Mouse (Mus musculus): ENCODE data around the gene Tgtp1.
"Not testable (repeated sequence)": the region's sequence is repeated elsewhere in the genome, so short reads cannot be mapped to it uniquely, and the experiment has no call there.

Tgtp1 gene

DNA sequence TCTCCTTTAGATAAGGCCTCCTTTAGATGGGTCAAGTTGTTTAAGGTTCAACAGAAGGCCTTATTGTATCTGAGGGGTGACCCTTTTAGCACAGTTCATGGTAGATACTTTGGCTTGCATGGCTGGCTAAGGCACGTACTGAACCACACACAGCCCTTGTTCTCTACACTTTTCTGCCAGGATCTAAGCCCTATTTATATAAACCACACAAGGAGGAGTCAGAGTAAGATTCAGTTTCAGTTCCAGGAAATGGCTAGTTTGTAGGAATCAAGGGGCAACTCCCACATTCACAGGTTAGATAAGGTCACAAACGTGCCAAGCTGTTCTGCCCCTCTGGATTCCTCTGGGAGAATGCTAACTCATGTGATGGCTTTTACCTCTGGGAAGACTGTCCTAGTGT, at the start of gene Tgtp1:
Gene Tgtp1 (minus strand): TSS at position 155 of the 400 bp plus-strand sequence.
- DNase-seq (ENCODE audit: low spot score) = not testable (repeated sequence)

DNA sequence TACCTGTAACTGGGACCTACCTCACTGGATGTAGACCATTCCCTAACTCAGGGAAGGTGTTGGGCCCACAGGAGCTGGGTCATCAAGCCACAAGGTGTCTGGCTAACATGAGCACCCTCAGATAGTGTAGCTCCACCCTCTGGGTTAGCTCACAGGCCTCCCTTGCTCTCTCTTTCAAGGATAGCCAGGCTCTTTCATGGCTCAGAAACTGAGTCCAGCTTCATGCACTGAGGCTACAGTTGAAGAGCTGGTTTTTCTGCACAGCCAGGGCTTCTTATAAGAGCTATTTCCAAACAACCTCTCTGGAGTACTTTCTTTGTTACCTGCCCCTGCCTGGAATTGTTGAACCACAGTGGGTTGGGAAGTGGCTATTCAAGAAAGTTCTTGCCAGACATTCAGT, 18.1 kb upstream of the Tgtp1 start:
- DNase-seq (ENCODE audit: low spot score) = not testable (repeated sequence)

DNA sequence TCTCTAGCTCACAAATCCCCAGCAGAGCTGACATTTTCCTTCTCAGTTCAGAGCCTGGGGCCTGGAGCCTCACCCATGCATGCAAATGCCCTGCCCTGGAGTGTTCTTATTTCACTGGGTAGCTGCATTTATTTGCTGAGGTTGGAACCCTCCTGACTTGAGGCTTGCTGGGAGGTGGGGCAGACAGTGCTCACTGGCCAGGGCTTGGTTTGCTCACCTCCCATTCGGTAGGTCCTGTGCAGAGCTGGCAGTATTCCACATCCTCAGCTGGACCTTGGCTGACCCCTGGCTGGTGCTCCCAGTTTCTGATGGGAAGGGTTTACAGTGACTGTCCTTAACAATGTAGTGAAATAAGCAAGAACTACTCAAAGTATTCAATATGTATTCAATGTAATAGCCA, 12.8 kb upstream of the Tgtp1 start:
- not testable (repeated sequence) for DNase-seq (ENCODE audit: low spot score)

DNA sequence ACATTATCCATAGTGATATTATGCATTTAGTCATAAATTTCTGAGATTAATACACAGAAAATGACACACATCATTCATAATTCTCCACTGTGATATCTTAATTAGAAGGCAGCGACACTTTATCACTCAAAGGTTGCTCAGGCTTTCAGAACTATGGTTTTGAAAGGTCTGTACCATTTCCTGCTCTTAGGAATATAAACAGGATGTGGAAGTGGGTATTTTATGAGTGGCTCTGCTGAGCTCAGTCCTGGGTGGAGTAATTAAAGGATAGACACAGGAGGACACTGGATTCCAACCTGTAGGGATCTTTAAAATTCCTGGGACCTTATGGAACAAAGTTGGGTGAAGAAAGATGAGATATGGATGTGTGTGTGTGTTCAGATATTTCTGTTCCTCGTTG, 12.3 kb upstream of the Tgtp1 start:
- not testable (repeated sequence) for DNase-seq (ENCODE audit: low spot score)

DNA sequence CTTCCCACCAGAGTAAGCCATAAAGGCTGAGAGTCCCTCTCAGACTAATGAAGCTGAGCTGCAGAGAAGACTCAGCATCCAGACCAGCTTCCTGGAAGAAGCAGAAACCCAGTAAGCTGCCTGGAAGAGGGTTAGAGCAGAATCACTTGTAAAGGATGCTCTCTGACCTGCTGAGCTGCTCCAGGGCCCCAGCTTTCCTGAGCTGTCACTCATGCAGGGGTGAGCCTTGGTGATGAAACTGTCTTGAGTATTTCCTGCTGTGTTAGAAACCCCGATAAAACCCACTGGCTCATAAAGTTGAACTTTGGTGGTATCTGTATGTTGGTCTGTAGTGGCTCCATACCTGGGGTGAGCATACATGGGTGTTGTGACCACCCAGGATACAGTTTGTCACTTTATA, 6.4 kb upstream of the Tgtp1 start:
- DNase-seq (ENCODE audit: low spot score) = not testable (repeated sequence)

DNA sequence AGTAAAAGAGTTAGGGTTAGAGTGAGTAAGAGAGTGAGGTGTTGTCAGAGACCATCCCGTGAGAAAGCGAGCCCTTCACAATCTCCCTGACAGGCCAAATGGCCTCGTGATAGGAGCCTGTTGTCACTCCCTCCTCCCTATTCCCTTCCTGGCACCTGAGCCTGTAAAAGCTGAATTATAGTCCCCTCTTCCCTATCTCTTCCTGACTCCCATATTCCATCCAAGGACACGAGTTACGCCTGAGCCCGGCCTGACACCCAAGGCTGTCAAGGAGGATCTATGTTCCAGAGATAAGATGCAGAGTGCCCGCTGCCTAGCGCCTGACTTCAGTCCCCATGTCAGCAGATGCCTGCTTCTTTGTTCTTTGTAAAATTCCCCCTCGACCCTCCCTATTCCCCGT, 676 bp downstream of the Tgtp1 start:
- not testable (repeated sequence) for DNase-seq (ENCODE audit: low spot score)

DNA sequence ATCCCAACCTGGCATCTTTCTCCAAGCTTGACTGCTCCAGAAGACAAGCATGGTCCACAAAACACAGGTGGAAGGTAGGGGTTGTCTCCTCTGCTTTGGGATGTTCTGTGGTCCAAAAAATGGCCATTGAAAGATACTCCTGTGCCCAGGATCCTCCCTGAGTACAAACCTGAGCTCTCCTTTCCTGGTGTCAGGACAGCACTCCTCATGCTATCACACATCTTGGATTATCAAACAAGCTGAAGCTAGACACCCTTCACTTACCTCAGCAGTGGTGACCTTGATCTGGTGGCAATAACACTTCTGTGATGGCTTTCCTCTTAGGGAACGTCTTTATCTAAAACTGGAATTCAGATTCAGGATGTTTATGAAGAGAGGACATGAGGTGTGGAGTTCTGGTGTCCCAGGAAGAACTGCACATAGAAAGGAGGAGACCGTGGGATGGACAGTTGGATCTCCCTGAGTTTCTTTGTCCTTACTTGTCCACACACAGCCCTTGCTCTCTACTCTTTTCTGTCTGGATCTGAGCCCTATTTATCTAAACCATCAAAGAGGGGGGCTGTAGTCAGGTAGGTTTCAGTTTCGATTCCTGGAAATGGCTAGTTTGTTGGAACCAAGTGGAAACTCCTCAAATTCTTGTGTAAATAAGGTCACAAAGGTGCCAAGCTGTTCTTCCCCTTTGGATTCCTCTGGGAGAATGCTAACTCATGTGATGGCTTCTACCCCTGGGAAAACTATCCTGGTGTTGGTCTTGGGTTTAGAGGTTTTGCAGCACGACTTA, 2.0 kb downstream of the Tgtp1 start, which contains the start of gene Gm12185:
Gene Gm12185 (minus strand): TSS at position 487 of the 781 bp plus-strand sequence.
- not testable (repeated sequence) for DNase-seq (ENCODE audit: low spot score)

DNA sequence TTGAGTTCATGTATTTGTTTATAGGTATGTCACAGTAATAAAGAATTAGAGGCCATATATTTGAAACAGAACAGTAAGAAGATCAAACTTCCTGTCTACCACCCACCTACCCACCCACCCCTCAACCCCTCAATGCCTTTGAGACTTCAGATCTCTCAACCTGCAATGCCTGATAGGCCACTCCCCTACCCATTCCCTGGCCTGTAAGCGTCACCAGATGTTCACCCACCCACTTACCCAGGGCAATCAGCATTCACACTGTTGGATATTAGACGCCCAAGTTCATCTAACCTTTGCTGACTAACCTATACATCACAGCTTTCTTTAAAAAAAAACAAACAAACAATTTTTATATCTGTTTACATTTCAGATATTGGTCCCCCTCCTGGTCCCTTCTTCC, 4.0 kb downstream of the Tgtp1 start:
- not testable (repeated sequence) for DNase-seq (ENCODE audit: low spot score)

DNA sequence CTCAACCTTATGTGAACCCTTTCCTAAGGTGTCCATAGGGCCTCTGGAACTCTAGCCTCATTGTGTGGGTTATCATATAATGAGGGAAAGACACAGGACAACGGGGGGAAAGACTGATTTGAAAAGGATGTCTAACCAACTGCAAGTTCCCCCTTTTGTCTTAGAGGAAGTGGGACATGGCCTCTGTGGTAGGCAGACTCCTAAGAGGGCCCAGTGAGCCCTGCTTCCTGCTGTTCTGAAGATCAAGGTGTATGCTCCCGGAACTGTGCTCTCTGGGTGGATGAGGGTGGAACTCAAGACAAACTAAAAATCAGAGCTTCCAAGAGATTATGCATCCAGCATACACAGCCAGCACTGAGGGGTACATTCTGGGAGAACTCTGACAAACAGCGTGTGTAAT, 5.8 kb downstream of the Tgtp1 start:
- not testable (repeated sequence) for DNase-seq (ENCODE audit: low spot score)

DNA sequence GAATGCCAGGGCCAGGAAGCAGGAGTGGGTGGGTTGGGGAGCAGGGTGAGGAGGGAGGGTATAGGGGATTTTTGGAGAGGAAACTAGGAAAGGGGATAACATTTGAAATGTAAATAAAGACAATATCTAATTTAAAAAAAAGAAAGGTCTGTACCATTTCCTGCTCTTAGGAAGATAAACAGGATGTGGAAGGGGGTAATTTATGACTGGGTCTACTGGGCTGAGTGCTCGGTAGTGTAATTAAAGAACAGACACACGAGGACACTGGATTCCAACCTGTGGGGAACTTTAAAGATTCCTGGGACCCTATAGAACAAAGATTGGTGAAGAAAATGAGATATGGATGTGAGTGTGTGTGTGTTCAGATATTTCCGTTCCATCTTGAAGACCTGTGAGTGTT, 11.1 kb downstream of the Tgtp1 start:
- DNase-seq (ENCODE audit: low spot score) = not testable (repeated sequence)

DNA sequence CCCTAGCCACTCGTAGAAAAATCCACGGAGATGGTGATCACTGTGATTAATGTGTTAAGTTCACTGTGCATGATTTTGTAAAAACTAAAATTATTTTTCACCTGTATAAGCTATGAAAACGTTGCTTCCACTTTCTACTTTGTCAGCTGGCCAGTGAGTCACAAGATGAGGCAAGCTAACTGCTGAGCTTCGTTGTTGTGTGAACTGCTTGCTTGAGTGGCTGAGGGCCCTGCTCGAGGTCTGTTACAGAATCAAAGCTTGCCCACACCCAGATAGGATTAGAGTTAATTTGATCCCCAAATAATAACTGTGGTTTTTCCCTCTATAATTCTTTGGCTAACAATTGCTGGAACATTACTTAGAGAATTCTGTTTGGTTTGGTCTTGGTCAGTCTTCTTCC, 13.9 kb downstream of the Tgtp1 start:
- not testable (repeated sequence) for DNase-seq (ENCODE audit: low spot score)

DNA sequence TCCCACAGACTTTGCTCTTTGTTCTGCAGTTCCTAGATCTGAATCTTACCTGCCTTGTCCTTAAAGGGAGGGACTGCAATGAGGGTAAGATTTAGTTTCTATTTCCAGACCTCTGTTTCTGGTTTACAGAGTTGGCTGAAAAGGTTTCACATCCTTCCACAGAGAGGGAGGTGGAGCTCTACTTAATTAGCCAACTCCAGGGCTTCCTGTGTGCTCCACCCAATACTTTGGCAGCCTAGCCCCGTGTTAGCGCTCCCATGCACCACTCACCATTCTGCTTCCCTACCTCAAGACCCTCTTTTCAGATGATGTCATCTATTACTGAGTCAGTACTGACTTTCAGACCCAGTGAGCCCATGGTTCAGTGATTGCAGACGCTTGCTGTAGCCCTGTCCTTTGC, 14.7 kb downstream of the Tgtp1 start, which contains the start of gene 9930111J21Rik1:
Gene 9930111J21Rik1 (minus strand): TSS at position 148 of the 400 bp plus-strand sequence.
- not testable (repeated sequence) for DNase-seq (ENCODE audit: low spot score)

DNA sequence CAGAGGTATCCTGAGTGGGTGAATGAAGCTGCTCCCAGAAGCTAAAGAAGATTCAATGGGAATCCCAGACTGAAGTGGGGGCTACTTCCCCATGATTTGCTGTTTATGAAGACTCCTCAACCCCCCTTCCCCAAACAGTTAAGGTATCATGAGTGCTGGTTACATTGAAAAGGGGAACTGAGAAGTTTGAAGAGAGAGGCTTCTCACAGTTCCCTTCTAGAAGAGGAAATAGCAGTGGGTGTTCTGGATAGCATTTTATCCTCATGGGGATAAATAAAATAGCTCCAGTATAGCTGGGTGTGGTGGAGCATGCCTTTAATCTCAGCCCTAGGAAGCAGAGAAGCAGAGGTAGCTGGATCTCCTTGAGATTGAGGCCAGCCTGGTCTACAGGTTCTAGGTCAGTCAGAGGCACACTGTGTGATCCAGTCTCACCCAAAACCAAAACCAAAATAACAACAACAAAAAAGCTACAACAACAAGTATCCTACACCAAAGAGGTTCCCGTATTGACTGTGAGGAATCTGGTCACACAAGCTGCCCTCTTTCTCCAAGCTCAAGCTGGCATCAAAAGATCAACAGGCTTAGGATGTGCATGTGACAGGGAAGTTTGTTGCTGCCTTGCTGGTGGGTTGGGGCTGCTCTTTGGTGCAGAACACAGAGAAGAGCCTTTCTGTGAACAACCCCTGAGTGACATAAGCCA, 15.6 kb downstream of the Tgtp1 start, which contains the start of gene Olfr56:
Gene Olfr56 (plus strand): TSS at position 650 of the 700 bp plus-strand sequence.
- not testable (repeated sequence) for DNase-seq (ENCODE audit: low spot score)

DNA sequence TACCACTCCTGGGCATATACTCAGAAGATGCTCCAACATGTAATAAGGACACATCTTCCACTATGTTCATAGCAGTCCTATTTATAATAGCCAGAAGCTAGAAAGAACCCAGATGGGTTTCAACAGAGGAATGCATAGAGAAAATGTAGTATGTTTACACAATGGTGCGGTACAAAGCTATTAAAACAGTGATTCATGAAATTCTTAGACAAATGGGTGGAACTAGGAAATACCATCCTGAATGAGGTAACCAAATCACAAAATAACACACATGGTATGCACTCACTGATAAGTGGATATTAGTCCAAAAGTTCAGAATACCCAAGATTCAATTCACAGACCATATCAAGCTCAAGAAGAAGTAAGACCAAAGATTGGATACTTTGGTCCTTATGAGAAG, 19.3 kb downstream of the Tgtp1 start:
- not testable (repeated sequence) for DNase-seq (ENCODE audit: low spot score)

DNA sequence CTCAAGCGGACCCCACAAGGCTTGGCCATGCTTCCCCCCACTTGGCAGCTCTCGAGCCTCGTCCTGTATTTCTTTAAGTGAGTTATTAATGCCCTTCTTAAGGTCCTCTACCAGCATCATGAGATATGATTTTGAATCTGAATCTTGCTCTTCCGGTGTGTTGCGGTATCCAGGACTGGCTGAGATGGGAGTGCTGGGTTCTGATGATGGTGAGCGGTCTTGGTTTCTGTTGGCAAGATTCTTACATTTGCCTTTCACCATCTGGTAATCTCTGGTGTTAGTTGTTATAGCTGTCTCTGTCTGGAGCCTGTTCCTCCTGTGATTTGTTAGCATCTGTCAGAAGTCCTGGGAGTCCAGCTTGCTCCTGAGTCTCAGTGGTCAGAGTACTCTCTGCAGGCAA, 47.9 kb downstream of the Tgtp1 start, which contains the start of gene Psme2b:
Gene Psme2b (minus strand): TSS at position 101 of the 400 bp plus-strand sequence.
- DNase-seq (ENCODE audit: low spot score) = not testable (repeated sequence)

DNA sequence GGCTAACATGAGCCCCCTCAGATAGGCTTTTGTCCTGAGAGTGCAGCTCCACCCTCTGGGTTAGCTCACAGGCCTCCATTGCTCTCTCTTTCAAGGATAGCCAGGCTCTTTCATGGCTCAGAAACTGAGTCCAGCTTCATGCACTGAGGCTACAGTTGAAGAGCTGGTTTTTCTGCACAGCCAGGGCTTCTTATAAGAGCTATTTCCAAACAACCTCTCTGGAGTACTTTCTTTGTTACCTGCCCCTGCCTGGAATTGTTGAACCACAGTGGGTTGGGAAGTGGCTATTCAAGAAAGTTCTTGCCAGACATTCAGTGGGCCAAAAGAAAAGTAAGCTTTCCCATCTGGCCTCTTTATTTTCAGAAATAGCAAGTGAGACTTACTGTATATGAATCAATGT, 54.7 kb downstream of the Tgtp1 start:
- not testable (repeated sequence) for DNase-seq (ENCODE audit: low spot score)
